Mouse (Mus musculus) forebrain, embryonic 12.5 days (tissue): ENCODE data around the gene Gm11114. TPM values are rescaled to one million over a fixed set of nuclear protein-coding genes. Genes with fewer than 3 reads are reported as not detected.

ENCODE experiments used
- ATAC-seq: fragments of 200-750 bp; cut with Nextera tagmentation; 2 replicates; pipeline ENCODE4 v1.8.0; 2017; ENCODE audit warnings: moderate TSS enrichment; ENCODE audit not compliant: low FRiP score
- H3K27ac ChIP-seq: fragments of 300-500 bp; sonication (generic); 2 replicates; pipeline ENCODE4 v1.5.1; 2016; ENCODE audit warnings: mild to moderate bottlenecking
- H3K27me3 ChIP-seq: fragments of 300-500 bp; sonication (generic); 2 replicates; pipeline ENCODE4 v1.6.1; 2016; ENCODE audit warnings: mild to moderate bottlenecking
- H3K36me3 ChIP-seq: fragments of 300-500 bp; sonication (generic); replicated peaks from 2 replicates; pipeline ENCODE4 v1.6.1; 2016; ENCODE audit warnings: mild to moderate bottlenecking
- H3K4me1 ChIP-seq: fragments of 300-500 bp; sonication (generic); 2 replicates; pipeline ENCODE4 v1.6.1; 2016
- H3K4me2 ChIP-seq: fragments of 300-500 bp; sonication (generic); 2 replicates; pipeline ENCODE4 v1.6.1; 2016; ENCODE audit warnings: mild to moderate bottlenecking, moderate library complexity
- H3K4me3 ChIP-seq: fragments of 300-500 bp; sonication (generic); replicated peaks from 2 replicates; pipeline ENCODE4 v1.5.1; 2016; ENCODE audit warnings: mild to moderate bottlenecking
- H3K9ac ChIP-seq: fragments of 300-500 bp; sonication (generic); 2 replicates; pipeline ENCODE4 v1.6.1; 2016; ENCODE audit warnings: mild to moderate bottlenecking
- H3K9me3 ChIP-seq: fragments of 300-500 bp; sonication (generic); 2 replicates; pipeline ENCODE4 v1.6.1; 2016
- WGBS: fragments of 180-500 bp; shearing (Covaris S2); methylation state at CpG from one replicate; pipeline ENCODE4 v1.1.7; 2016; 5-methylcytosine and 5-hydroxymethylcytosine counted together
- polyA plus RNA-seq: library from polyadenylated mRNA; unstranded; fragments of >200 nt; fragmentation: Nextera tagmentation; extraction: Ambion mirVana; gene quantifications from 2 replicates; pipeline ENCODE4 v1.2.1, GENCODE M21; 2016

Gene Gm11114
- not detected in 2 replicates for polyA plus RNA-seq

DNA sequence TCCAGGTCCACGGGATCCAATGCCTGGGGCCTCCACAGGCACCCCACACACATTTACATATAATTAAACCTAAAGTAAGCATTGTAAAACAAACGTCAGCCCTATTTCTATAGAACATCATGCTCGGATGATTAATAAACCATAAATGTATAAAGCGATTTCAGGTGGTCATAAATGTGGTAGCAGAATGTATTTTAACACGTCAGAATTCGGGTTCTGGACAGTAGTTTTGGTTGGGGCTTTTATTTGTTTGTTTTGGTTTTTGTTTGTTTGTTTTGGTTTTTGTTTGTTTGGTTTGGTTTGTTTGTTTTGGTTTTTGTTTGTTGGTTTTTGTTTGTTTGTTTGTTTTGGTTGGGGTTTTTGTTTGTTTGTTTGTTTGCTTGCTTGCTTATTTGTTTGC is at the start of gene Gm11114:
Gm11114 (plus strand) TSS at position 301 of the 400 bp plus-strand sequence.
- 84% methylated on average over 6 of the region's 6 CpGs for WGBS
- H3K36me3 ChIP-seq: no peaks in the 10 kb centered on the region
- no peak within 1 kb of the TSS for H3K9ac ChIP-seq
- H3K4me2 ChIP-seq: no peak within 1 kb of the TSS
- no peak within 1 kb of the TSS for H3K4me3 ChIP-seq
- no peaks in the 10 kb centered on the region for H3K27me3 ChIP-seq
- no peaks in the 10 kb centered on the region for H3K4me1 ChIP-seq
- H3K9me3 ChIP-seq: no peaks in the 10 kb centered on the region
- H3K27ac ChIP-seq: no peak within 1 kb of the TSS
- ATAC-seq: no peak

DNA sequence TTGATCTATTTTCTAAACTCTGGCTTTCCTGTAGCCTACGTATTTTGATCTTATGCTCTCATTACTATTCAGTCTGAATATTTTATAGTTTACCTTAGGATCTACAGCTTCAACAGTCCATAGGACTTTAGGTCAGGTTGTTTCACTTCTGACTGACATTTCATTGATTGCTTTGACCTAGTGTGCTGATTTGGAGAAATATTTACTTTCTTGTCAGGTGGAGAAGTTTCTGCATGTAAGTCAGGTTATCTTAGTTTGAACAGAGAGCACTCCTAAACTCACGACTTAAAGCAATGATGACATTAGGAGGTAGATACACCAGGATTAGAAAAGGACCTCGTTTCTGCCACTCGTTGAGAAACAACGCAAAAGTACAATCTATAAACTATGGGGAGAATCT is 45.7 kb upstream of the Gm11114 start:
- Histone ChIP-seq H3K4me2 (no peak overlapping the region), H3K4me1 (no peaks in the 10 kb centered on the region), H3K9ac (no peak overlapping the region), H3K9me3 (no peaks in the 10 kb centered on the region), H3K36me3 (no peaks in the 10 kb centered on the region), H3K4me3 (no peak overlapping the region), H3K27ac (no peak overlapping the region), H3K27me3 (no peaks in the 10 kb centered on the region)
- no peak for ATAC-seq
- 88% methylated on average over 5 of the region's 5 CpGs for WGBS

DNA sequence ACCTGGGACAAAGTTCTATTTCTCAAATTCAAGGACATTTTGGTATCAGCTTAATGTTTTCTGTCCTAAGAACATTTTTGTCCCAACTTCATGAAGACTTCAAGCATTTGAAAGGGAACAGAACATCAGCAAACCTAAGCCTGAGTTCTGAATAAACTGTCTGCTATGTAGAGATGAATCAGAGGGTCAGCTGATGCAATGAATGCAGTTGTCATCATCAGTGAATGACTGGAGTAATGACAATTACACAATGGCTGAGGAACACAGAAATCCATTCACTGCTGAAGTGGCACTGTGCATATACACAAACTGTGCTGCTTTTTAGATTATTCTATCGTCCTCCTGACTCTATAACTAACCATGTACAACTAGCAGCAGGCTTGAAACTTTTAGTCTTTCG is 38.5 kb upstream of the Gm11114 start:
- Histone ChIP-seq H3K9me3 (no peaks in the 10 kb centered on the region), H3K9ac (no peak overlapping the region), H3K4me1 (no peaks in the 10 kb centered on the region), H3K4me3 (no peak overlapping the region), H3K36me3 (no peaks in the 10 kb centered on the region), H3K27ac (no peak overlapping the region), H3K4me2 (no peak overlapping the region), H3K27me3 (no peaks in the 10 kb centered on the region)
- 78% methylated on average over 2 of the region's 2 CpGs for WGBS
- ATAC-seq: no peak

DNA sequence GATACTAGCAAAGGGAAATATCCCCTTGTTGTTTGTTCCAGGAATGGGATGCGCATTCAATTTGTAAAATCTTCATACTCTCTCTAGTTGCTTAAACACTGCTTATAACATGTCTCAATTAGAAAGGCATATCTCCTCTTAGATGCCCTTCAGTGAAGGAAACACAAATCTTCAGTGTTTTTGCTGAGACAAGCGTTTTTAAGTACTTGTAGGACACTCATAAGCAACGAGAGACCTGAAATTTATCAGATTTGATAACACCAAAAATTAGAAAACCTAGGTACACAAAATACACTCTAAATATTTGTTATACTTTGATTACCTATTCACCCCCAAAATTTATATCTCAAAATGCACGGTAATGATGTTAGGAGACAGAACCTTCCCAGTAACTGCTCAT is 9.7 kb upstream of the Gm11114 start:
- no peak overlapping the region for H3K4me2 ChIP-seq

DNA sequence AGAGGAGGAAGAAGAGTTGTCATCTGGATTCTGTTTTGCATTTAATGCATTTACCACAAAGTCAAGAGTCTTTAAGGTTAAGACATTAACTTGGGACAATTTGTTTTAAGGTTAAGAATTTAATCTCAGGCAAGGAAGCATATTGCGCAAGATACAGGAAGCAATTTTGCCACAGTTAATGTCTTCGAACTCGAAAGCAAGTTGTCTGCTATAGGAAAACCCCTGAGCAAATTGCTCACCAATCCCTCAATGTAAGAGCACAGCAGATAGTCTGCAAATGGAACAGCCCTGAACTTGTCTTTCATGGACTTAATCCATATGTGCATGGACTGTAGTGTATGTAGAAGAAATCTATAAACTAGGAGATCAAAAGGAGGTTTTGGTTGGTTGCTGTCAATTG is 9.2 kb upstream of the Gm11114 start:
- ATAC-seq: no peak
- H3K27me3 ChIP-seq: no peaks in the 10 kb centered on the region

More for the DNA sequence above, 9.7 kb upstream of the Gm11114 start:
- no peak overlapping the region for H3K9ac ChIP-seq
- no peaks in the 10 kb centered on the region for H3K36me3 ChIP-seq
- no peak overlapping the region for H3K4me3 ChIP-seq
- no peaks in the 10 kb centered on the region for H3K27me3 ChIP-seq
- H3K4me1 ChIP-seq: no peaks in the 10 kb centered on the region
- H3K9me3 ChIP-seq: no peaks in the 10 kb centered on the region
- no peak for ATAC-seq
- no peak overlapping the region for H3K27ac ChIP-seq
- WGBS: 88% methylated on average over 4 of the region's 4 CpGs

DNA sequence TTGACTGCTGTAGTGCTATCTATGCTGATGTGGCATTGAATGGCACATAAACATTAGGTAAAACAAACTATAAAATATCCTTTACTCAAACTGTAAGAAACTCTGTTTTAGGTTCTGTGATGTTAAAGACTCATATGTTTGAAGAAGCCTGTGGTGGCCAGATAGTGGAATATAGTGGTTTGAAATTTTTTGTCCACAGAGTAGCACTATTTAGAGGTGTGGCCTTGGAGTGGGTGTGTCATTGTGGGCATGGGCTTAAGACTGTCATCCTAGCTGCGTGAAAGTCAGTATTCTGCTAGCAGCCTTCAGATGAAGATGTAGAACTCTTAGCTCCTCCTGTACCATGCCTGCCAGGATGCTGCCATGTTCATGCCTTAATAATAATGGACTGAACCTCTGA is 3.5 kb downstream of the Gm11114 start:
- no peak for ATAC-seq
- WGBS: 53% methylated on average over 1 of the region's 1 CpGs
- no peaks in the 10 kb centered on the region for H3K9me3 ChIP-seq
- H3K4me2 ChIP-seq: no peak overlapping the region
- H3K27me3 ChIP-seq: no peaks in the 10 kb centered on the region
- H3K27ac ChIP-seq: no peak overlapping the region
- no peaks in the 10 kb centered on the region for H3K4me1 ChIP-seq
- H3K36me3 ChIP-seq: no peaks in the 10 kb centered on the region
- no peak overlapping the region for H3K4me3 ChIP-seq
- no peak overlapping the region for H3K9ac ChIP-seq

More for the DNA sequence above, 9.2 kb upstream of the Gm11114 start:
- no peaks in the 10 kb centered on the region for H3K9me3 ChIP-seq
- no peak overlapping the region for H3K27ac ChIP-seq
- H3K4me3 ChIP-seq: no peak overlapping the region
- H3K4me2 ChIP-seq: no peak overlapping the region
- no peak overlapping the region for H3K9ac ChIP-seq
- H3K36me3 ChIP-seq: no peaks in the 10 kb centered on the region
- H3K4me1 ChIP-seq: no peaks in the 10 kb centered on the region
- 95% methylated on average over 3 of the region's 3 CpGs for whole genome bisulfite sequencing

DNA sequence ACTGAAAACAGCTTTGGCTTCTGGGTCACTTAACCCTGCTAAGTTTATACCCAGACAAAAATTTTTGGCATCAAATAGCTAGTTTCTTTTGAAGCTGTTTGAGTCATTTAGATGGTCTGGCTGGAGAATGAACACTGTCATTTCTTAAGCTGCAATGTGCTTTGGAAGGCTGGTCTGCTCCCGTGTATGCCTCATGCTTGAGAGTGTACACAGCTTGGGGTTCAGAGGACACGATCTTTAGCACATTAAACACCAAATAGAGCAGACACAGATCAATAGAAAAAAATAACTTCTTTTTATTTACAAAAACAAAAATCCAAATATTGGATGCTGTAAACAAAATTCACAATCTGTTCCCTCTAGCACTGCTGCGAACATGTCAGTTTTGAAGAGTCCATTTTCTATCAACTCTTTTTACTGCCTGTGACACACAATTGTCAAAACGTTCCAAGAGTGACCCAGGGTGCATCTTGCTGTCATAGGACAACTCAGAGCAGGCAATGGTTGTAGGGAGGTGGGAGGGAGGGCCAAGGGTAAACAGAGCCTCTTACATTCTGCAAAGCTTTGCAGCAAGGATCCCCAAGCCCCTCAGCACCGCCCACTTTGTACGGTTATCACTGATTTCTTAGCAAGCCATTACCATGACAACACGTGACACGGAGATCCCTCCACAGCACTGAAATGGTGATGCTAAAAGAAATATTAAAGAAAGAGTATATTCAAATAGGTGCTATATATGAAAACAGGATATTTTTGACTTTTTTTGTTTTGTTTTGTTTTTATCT is 7.8 kb downstream of the Gm11114 start:
- no peak overlapping the region for H3K4me2 ChIP-seq
- peaks cover 14% of the 10 kb centered on the region; the same call in 1 of the 2 replicates for H3K27me3 ChIP-seq
- H3K9me3 ChIP-seq: no peaks in the 10 kb centered on the region
- no peaks in the 10 kb centered on the region for H3K36me3 ChIP-seq
- WGBS: 76% methylated on average over 8 of the region's 8 CpGs
- no peak overlapping the region for H3K9ac ChIP-seq
- H3K27ac ChIP-seq: no peak overlapping the region
- no peak for ATAC-seq
- H3K4me1 ChIP-seq: no peaks in the 10 kb centered on the region
- H3K4me3 ChIP-seq: no peak overlapping the region

DNA sequence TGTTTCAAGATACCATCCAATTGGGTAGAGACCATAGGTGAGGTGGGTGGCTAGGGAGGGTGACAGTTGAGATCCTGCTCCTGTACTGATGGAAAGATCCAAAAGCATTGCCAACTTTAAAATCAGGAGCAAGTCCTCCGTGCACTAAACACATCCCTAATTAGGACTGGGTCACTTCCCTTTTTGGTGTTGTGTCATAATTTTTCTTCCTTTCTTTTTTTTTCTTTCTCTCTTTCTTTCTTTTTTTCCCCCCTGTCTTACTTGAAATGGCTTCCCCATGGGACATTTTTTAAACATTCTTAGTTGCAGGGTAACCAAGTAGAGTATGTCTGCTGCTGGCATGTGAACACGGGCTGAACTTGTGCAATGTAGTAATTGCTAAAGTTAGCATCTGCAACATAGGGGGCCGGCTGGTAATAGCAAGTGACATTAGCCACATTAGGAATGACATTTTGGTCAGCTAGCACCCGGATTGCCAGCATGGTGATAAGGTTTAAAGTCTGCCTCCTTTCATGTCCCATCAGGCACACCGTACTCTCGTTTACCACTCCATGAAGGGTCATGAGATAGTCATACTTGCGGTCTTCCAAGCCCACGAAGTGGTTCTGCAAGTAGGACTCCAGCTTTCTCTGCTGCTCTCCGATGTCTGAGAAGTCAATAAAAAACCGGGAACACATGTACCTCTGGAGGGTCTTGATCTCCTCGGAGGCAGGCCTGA is 11.7 kb downstream of the Gm11114 start:
- peaks cover 6% of the 10 kb centered on the region for H3K4me1 ChIP-seq
- no peak overlapping the region; the same call in 1 of the 2 replicates for H3K4me2 ChIP-seq
- no peak overlapping the region for H3K9ac ChIP-seq
- peaks cover 33% of the 10 kb centered on the region for H3K27me3 ChIP-seq
- H3K36me3 ChIP-seq: no peaks in the 10 kb centered on the region
- H3K9me3 ChIP-seq: no peaks in the 10 kb centered on the region
- no peak overlapping the region for H3K27ac ChIP-seq
- 87% methylated on average over 11 of the region's 11 CpGs for WGBS
- ATAC-seq: no peak
- H3K4me3 ChIP-seq: no peak overlapping the region

DNA sequence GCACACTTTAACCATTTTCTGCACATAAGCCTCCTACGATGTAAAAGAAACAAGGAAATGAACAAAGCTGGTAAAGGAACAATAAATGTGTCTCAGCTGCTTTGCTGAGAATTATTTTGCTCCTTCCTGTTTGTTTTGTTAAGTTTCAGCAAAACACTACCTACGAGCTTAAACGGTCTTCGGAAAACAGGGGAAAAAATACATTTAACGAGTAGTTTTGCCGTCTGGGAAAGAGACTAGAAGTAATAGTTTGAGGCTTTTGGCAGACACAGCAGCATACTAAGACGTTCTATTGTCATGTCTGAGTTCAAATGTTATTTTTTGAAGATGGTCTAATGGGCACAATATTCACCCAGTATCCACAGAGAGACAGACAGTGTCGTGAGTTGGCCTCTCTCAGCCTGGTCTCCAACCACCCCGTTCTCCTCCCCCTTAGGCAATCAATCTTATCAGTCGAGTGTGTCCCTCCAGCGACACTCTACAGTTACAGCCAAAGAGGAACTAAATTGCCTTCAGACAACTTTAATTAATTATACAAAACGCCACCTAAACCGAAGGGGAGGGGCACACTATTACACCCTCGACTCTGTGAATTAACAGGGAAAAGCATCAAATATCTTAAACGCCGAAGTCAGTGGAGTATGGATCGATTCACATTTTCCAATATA is 12.8 kb downstream of the Gm11114 start:
- WGBS: 44% methylated on average over 17 of the region's 17 CpGs
- peaks cover 6% of the 10 kb centered on the region for H3K4me1 ChIP-seq
- no peak overlapping the region for H3K27ac ChIP-seq
- H3K9ac ChIP-seq: no peak overlapping the region
- ATAC-seq: no peak
- no peaks in the 10 kb centered on the region for H3K9me3 ChIP-seq
- no peaks in the 10 kb centered on the region for H3K36me3 ChIP-seq
- peak overlapping the region; percentile 72; the same call in 1 of the 2 replicates for H3K4me3 ChIP-seq
- H3K27me3 ChIP-seq: peaks cover 33% of the 10 kb centered on the region
- peak overlapping the region; percentile 90 for H3K4me2 ChIP-seq

DNA sequence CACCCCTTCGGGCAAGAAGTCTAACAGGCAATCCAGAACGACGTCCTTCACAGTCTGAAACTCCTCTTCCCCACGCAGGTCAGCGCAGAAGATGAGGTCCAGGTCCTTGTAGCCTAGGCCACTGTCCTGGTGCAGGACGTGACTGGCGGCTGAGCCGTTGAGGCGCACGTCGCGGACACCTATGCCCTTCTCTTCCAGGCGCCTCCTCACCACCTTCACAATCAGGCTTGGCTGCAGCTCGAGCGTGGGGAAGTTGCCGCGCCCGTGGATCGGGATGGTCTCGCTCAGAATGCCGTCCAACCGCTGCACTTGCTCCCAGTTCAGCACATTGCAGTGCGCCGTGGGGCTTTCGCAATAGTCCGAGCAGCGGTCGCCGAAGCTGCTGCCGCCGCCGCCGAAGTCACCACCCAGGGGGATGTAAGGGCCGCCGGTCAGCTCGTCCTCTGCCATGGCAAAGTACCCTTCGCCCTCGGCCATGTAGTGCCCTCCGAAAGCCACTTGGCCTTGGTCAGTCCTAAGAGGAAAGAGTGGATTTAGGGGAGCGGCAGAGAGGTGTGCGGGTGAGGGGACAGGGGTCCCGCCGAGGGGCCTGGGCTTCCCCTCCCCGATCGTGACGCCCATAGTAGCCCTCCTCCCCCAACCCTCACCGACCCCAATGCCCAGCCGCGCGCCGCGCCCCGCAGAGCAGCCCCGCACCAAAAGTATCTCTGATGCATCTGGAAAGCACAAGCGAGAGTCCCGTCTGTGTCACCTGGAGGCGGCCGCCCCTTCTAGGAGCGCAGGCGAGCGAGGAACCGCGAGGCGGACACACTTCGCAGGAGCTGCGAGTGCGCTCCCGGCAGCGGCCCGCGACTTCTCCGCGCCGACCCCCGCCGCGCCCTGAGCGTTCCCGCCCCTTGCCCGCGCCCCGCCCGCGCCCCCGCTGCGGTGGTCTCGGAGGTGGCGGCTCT is 14.0 kb downstream of the Gm11114 start:
- peaks cover 6% of the 10 kb centered on the region for H3K4me1 ChIP-seq
- no peaks in the 10 kb centered on the region for H3K9me3 ChIP-seq
- no peaks in the 10 kb centered on the region for H3K36me3 ChIP-seq
- H3K27ac ChIP-seq: no peak overlapping the region
- peaks cover 33% of the 10 kb centered on the region for H3K27me3 ChIP-seq
- H3K9ac ChIP-seq: peak overlapping the region; percentile 58
- under 1% methylated on average over 88 of the region's 88 CpGs for WGBS
- H3K4me2 ChIP-seq: peak overlapping the region; percentile 90
- ATAC-seq: peak; percentile 62
- peak overlapping the region; percentile 72 for H3K4me3 ChIP-seq

DNA sequence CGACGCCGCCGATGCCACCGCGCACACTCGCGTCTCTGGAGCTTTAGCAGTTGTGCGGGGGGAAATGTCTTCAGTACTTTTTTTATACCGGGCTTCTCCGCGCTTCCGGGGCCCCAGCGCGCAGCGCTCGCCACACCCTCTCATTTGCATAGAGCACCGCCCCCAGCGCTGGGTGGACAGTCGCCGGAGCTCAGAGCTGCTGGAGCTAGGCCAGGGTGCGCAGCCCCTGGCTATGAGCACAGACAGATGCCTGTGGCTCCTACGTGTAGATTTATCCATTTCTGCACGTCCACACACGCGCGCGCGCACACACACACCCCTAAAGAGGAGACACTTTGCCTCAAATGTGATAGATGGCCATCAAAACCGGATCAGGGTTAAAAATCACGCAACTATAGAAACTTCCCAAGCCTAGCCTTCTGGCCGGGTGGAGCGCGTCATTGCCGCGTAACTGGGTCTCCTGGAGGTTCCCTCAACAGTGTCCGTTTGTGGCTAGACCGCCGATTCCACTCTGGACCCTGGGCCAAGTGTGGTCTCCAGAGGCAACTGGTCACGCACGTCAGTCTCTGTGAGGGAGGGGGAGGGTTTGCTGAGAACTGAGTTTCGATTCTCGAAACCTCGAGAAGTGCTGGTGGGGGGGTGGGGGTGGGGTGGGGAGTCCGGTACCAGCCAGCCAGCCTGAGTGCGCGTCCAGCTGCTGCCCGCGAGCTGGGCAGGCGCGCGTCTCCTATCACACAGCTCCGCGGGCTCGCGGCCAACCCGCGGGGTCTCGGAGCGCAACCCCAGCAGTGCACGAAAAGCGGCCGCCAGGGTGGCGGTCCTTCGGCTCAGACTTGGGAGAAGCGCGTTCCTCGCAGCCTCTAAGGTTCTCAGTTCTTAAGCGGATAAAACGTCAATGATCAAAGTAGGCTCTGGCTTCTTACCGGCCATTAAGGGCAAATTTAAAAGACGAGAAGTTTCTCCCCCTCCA is 15.0 kb downstream of the Gm11114 start, which contains the start of gene Tent5a:
Tent5a (minus strand) TSS at position 107 of the 970 bp plus-strand sequence.
- WGBS: under 1% methylated on average over 72 of the region's 72 CpGs
- Histone ChIP-seq H3K4me2 (peak within 1 kb of the TSS; percentile 90), H3K27ac (0 out of 2 replicates have a peak within 1 kb of the TSS, but pooled peaks have one; percentile 25), H3K9ac (peak within 1 kb of the TSS; percentile 58), H3K36me3 (no peaks in the 10 kb centered on the region), H3K9me3 (no peaks in the 10 kb centered on the region), H3K27me3 (peaks cover 33% of the 10 kb centered on the region), H3K4me3 (peak within 1 kb of the TSS; percentile 72), H3K4me1 (peaks cover 6% of the 10 kb centered on the region)
- ATAC-seq: peak; percentile 93
